Mouse (Mus musculus): Measurements from ENCODE around the gene Micu1. TPM values are rescaled to one million over a fixed set of nuclear protein-coding genes. Genes with fewer than 3 reads are reported as not detected.

Micu1 gene
- polyA plus RNA-seq, 1 experiment = 174 TPM

DNA sequence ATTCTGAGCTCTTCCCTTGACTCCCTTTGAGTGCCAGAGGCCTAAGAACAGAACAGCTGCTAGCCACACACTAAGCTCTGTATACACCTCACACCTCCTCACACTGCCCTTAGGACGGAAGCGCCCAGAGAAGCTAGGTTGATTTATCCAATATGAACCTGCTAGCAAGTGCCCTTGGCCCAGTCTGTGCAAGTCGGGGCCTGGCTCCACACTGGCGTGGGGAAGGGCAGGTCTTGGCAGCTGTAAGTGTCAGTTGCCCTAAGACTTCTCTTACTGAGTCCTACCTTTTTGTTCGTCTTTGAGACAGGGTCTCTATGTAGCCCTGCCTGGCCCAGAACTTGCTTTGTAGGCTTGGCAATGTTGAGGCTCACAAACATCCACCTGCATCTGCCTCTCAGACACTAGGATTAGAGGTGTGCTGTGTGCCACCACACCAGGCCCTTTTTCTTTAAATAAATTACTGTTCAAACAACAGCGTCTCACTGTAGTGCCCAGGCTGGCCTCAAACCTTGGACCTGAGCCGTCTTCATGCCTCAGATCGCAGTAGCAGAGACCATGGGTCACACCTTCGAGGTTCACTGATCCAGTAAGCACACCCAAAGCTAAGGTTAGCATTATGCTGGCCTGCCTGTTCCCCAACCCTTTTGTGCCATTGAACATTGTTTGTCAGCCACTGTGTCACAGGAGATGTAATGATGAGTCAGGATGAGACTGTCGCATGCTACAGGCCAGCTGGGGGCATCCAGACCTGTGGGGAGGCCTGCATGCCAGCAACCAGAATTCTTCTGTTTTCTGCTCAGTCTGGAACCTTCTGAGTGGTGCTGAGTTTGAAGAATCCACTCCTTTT, 182.3 kb downstream of the Micu1 start:
- TF ChIP-seq POLR2A (IDR thresholded peaks at IDR 0.05; ENCODE audit: borderline replicate concordance, insufficient read depth, low read length) (no peak), CTCF (IDR thresholded peaks at IDR 0.05; ENCODE audit: borderline replicate concordance, insufficient read depth, low read depth, low read length) (no peak)
- no peak overlapping the region for H3K27ac ChIP-seq (ENCODE audit: insufficient read depth, low read length)

DNA sequence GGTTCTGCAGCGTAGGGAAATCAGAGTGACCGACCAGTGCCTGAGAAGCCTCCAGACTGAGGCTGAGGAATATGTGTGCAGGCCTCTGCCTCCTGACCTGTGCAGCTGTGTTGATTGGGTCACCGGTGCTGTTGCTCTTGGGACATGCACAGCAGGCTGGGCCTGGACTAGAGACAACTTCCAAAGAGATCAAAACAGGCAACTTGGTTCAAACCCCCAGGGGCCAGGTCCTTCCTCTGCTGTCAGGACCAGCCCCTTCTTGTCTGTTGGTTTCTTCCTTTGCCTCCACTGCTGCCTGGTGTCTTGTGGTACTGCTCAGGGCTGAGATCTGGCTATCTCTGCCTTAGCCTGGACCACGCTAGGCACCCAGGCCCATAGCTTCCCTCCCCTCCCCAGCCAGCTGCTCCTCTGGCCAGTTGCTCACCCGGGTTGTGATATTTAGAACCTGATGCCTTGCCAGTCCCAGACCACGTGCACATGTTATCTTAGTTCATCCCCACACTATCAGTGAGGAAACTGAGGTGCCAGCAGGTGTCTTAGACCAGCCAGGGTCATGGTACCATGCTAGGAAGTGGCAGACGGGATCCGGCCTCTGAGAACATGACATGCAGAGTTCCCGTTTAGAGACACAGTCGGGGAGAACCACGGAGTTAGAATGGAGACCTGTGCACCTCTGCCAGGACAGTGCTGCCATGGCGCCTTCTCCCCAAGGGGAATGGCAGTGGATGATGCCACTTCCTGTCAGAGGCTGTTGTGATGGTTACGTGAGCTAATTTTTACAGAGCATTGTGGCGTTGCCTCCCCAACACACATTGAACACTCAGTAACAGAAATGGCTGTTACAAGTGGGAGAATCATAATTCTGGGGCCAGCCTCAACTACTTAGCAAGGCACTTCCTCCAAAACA, 183.2 kb downstream of the Micu1 start:
- Histone ChIP-seq H3K27ac (ENCODE audit: insufficient read depth, low read length) (no peak overlapping the region), H3K4me3 (replicated peaks; ENCODE audit: insufficient read depth, low read depth, low read length) (no peak overlapping the region), H3K27me3 (ENCODE audit: control insufficient read depth, insufficient read depth, low read length) (no peaks in the 10 kb centered on the region), H3K4me1 (ENCODE audit: control insufficient read depth, insufficient read depth, low read length) (peaks cover 16% of the 10 kb centered on the region)
- TF ChIP-seq POLR2A (IDR thresholded peaks at IDR 0.05; ENCODE audit: borderline replicate concordance, insufficient read depth, low read length) = no peak
- TF ChIP-seq CTCF (IDR thresholded peaks at IDR 0.05; ENCODE audit: borderline replicate concordance, insufficient read depth, low read depth, low read length) = no peak
- no peak for DNase-seq
- 63% methylated on average over 14 of the region's 14 CpGs for WGBS

More for the DNA sequence above, 182.3 kb downstream of the Micu1 start:
- Histone ChIP-seq H3K27me3 (ENCODE audit: control insufficient read depth, insufficient read depth, low read length) (no peaks in the 10 kb centered on the region), H3K4me1 (ENCODE audit: control insufficient read depth, insufficient read depth, low read length) (peaks cover 16% of the 10 kb centered on the region), H3K4me3 (replicated peaks; ENCODE audit: insufficient read depth, low read depth, low read length) (no peak overlapping the region)
- no peak for DNase-seq
- 74% methylated on average over 10 of the region's 10 CpGs for WGBS

DNA sequence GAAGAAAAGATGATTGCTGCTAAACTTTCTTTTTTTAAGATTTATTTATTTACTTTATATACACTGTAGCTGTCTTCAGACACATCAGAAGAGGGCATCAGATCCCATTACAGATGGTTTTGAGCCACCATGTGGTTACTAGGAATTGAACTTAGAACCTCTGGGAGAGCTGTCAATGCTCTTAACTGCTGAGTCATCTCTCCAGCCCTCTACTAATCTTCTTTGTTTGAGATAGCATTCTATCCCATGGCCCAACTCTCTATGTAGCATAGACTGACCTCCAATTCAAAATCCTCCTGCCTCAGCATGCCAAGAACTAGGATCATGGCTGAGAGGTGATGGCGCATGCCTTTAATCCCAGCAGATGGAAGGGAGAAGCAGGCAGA, 183.8 kb downstream of the Micu1 start:
- DNase-seq = no peak
- 97% methylated on average over 1 of the region's 1 CpGs for WGBS
- Histone ChIP-seq H3K4me3 (replicated peaks; ENCODE audit: insufficient read depth, low read depth, low read length) (no peak overlapping the region), H3K27ac (ENCODE audit: insufficient read depth, low read length) (no peak overlapping the region), H3K27me3 (ENCODE audit: control insufficient read depth, insufficient read depth, low read length) (no peaks in the 10 kb centered on the region), H3K4me1 (ENCODE audit: control insufficient read depth, insufficient read depth, low read length) (peaks cover 16% of the 10 kb centered on the region)
- TF ChIP-seq CTCF (IDR thresholded peaks at IDR 0.05; ENCODE audit: borderline replicate concordance, insufficient read depth, low read depth, low read length) = no peak
- no peak for TF ChIP-seq POLR2A (IDR thresholded peaks at IDR 0.05; ENCODE audit: borderline replicate concordance, insufficient read depth, low read length)

DNA sequence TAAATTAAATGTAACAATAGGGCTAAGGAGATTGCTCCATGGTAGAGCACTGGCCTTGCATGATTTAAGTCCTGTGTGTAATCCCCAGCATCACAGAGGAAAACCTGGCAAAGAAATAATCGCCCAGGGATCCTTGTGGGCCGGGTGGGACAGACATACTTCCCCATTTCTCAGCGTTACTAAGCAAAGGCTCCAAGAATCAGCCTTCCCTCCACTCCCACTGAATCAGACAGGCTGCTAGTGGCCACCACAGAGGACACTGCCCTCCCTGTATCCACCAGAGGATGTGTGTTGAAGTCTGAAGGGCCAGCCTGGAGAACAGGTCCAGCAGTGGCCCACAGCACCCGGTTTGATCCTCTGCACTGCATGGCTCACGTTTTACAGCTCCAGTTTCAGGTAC, 185.2 kb downstream of the Micu1 start:
- no peaks in the 10 kb centered on the region for H3K27me3 ChIP-seq (ENCODE audit: control insufficient read depth, insufficient read depth, low read length)
- H3K4me1 ChIP-seq (ENCODE audit: control insufficient read depth, insufficient read depth, low read length) = peaks cover 16% of the 10 kb centered on the region
- DNase-seq = no peak
- no peak overlapping the region for H3K27ac ChIP-seq (ENCODE audit: insufficient read depth, low read length)
- WGBS = 78% methylated on average over 5 of the region's 5 CpGs
- TF ChIP-seq CTCF (IDR thresholded peaks at IDR 0.05; ENCODE audit: borderline replicate concordance, insufficient read depth, low read depth, low read length) = no peak
- no peak for TF ChIP-seq POLR2A (IDR thresholded peaks at IDR 0.05; ENCODE audit: borderline replicate concordance, insufficient read depth, low read length)
- no peak overlapping the region for H3K4me3 ChIP-seq (replicated peaks; ENCODE audit: insufficient read depth, low read depth, low read length)

DNA sequence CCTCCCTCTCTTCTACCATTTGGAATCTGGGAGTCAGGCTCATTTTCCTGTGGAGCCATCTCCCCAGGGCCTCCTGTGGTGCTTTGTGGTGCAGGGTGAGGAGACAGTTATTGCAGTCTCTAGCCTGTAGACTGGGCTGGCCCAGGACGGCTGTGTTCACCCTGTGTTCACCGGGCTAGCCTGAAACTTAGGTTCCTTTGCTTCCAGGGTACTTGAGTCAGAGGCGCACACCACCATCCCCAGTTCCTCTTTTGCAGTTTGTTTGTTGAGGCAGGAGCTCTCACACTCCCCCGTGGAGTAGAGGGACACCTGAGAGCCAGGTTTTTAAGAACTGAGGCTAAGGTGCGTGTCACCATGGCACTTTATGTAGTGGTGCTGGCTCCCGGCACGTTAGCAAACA, 187.1 kb downstream of the Micu1 start:
- Histone ChIP-seq H3K27ac (ENCODE audit: insufficient read depth, low read length) (no peak overlapping the region), H3K27me3 (ENCODE audit: control insufficient read depth, insufficient read depth, low read length) (no peaks in the 10 kb centered on the region), H3K4me3 (replicated peaks; ENCODE audit: insufficient read depth, low read depth, low read length) (no peak overlapping the region), H3K4me1 (ENCODE audit: control insufficient read depth, insufficient read depth, low read length) (peaks cover 12% of the 10 kb centered on the region)
- TF ChIP-seq CTCF (IDR thresholded peaks at IDR 0.05; ENCODE audit: borderline replicate concordance, insufficient read depth, low read depth, low read length) = no peak
- no peak for TF ChIP-seq POLR2A (IDR thresholded peaks at IDR 0.05; ENCODE audit: borderline replicate concordance, insufficient read depth, low read length)
- no peak for DNase-seq
- WGBS = 86% methylated on average over 7 of the region's 7 CpGs

DNA sequence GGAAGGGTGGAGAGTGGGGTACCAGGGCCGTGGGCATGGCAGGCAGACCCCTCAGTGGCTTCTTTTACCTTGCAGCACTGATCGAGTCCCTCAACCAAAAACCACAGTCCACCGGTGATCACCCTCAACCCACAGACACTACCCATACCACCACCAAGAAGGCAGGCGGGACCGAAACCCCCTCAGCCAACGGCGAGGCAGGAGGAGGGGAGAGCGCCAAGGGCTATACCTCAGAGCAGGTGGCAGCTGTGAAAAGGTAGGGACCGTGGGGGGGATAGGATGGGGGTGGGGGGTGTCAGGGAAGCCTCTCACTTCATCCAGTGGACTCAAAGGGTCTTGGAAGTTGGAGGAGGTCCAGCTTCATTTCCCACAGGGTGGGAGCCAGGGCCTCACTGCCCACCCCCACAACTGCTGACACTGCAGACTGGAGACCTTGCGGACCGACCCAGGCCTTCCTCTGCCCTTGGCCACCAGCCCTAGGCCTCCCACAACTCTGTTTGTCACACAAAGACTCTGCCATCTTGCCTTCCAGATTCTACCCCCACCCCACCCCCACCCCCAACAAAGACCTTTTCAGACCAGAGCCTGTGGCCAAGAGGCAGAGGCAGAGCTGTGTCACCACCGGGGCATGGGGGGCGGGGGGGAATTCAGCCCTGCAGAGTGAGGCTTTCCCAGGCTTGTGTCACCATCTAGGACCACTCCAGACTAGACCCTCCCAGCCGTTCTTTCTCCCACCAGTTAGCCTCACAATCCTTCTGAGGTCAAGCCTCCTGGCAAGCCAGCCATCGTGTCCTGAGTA, 187.9 kb downstream of the Micu1 start:
- no peak overlapping the region for H3K27ac ChIP-seq (ENCODE audit: insufficient read depth, low read length)
- no peak for TF ChIP-seq CTCF (IDR thresholded peaks at IDR 0.05; ENCODE audit: borderline replicate concordance, insufficient read depth, low read depth, low read length)
- 74% methylated on average over 15 of the region's 15 CpGs for WGBS

DNA sequence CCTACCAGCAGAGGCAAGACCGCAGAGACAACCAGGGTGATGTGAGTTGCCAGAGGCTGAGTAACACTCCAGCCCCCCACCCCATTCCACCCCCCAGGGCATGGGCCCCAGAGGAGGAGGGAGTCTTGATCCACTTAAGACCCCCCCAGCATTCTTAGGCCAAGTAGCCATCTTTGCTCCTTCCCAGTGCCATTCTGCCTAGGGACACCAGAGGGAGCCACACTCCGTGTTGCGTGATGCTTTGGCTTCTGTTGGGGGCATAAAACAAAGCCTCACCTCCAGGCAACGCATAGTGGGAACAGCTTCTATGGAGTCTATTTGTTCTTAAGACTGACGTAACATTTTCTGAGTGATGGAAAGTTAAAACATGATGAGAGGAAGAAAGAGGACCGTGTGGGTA, 190.7 kb downstream of the Micu1 start:
- TF ChIP-seq CTCF (IDR thresholded peaks at IDR 0.05; ENCODE audit: borderline replicate concordance, insufficient read depth, low read depth, low read length) (peak; percentile 100), POLR2A (IDR thresholded peaks at IDR 0.05; ENCODE audit: borderline replicate concordance, insufficient read depth, low read length) (no peak)
- 21% methylated on average over 6 of the region's 6 CpGs for WGBS
- Histone ChIP-seq H3K4me1 (ENCODE audit: control insufficient read depth, insufficient read depth, low read length) (no peaks in the 10 kb centered on the region), H3K4me3 (replicated peaks; ENCODE audit: insufficient read depth, low read depth, low read length) (no peak overlapping the region), H3K27me3 (ENCODE audit: control insufficient read depth, insufficient read depth, low read length) (no peaks in the 10 kb centered on the region), H3K27ac (ENCODE audit: insufficient read depth, low read length) (no peak overlapping the region)
- peak; percentile 71 to 82 for DNase-seq

More for the DNA sequence above, 187.9 kb downstream of the Micu1 start:
- Histone ChIP-seq H3K27me3 (ENCODE audit: control insufficient read depth, insufficient read depth, low read length) (no peaks in the 10 kb centered on the region), H3K4me1 (ENCODE audit: control insufficient read depth, insufficient read depth, low read length) (peaks cover 6% of the 10 kb centered on the region), H3K4me3 (replicated peaks; ENCODE audit: insufficient read depth, low read depth, low read length) (no peak overlapping the region)
- DNase-seq = no peak

All from cerebellum, adult 2 months (tissue).